Mouse (Mus musculus) testis, adult 2 months (tissue): ENCODE results near the gene Shroom3. TPM values are rescaled to one million over a fixed set of nuclear protein-coding genes. Genes with fewer than 3 reads are reported as not detected.
A peak's percentile ranks its signal among the peaks of the same experiment; 100 is the strongest.

Source experiments
- H3K27ac ChIP-seq: fragments of 200-500 bp; 2 replicates; pipeline ENCODE4 v1.5.1; 2012; ENCODE audit warnings: low read depth, low read length; ENCODE audit not compliant: control insufficient read depth, insufficient read depth
- H3K27me3 ChIP-seq: fragments of 200-500 bp; 2 replicates; pipeline ENCODE4 v1.6.1; 2012; ENCODE audit warnings: mild to moderate bottlenecking, low read length, moderate library complexity; ENCODE audit not compliant: control insufficient read depth, insufficient read depth
- H3K36me3 ChIP-seq: fragments of 200-500 bp; 2 replicates; pipeline ENCODE4 v1.6.1; 2012; ENCODE audit warnings: mild to moderate bottlenecking, low read length; ENCODE audit not compliant: control insufficient read depth, insufficient read depth
- H3K4me1 ChIP-seq: fragments of 200-500 bp; 2 replicates; pipeline ENCODE4 v1.6.1; 2012; ENCODE audit warnings: low read length; ENCODE audit not compliant: control insufficient read depth, insufficient read depth
- H3K4me3 ChIP-seq: fragments of 200-500 bp; 2 replicates; pipeline ENCODE4 v1.5.1; 2012; ENCODE audit warnings: low read depth, mild to moderate bottlenecking, low read length, moderate library complexity, mixed read lengths; ENCODE audit not compliant: control insufficient read depth
- CTCF ChIP-seq: fragments of 200-500 bp; IDR thresholded peaks from 2 replicates; pipeline ENCODE4 v1.5.1; 2012; ENCODE audit warnings: low read depth, mild to moderate bottlenecking, inconsistent platforms, low read length, moderate library complexity; ENCODE audit not compliant: control insufficient read depth, insufficient read depth, insufficient replicate concordance
- POLR2A ChIP-seq: fragments of 200-500 bp; IDR thresholded peaks from 2 replicates; pipeline ENCODE4 v1.6.1; 2012; ENCODE audit warnings: low read depth, mild to moderate bottlenecking, inconsistent platforms, low read length, moderate library complexity; ENCODE audit not compliant: control insufficient read depth
- polyA plus RNA-seq: library from polyadenylated mRNA; depleted of rRNA; stranded (reverse); fragments of >200 nt; gene quantifications from 2 replicates; pipeline ENCODE4 v1.2.3, GENCODE M21; 2012

The Shroom3 gene
- polyA plus RNA-seq, 1 experiment, result 25.6 TPM

- H3K27me3 ChIP-seq, result no peaks in the 10 kb centered on the region
- H3K36me3 ChIP-seq, result no peaks in the 10 kb centered on the region
- H3K27ac ChIP-seq, result no peak overlapping the region
- H3K4me1 ChIP-seq, result no peaks in the 10 kb centered on the region
- H3K4me3 ChIP-seq, result no peak overlapping the region
- TF ChIP-seq POLR2A (no peak), CTCF (no peak)
Measured at GRCm38 (mm10) chr5:92714886-92715285, 31.7 kb downstream of the Shroom3 start.

GRCm38 (mm10) chr5:92715319-92715718, 32.1 kb downstream of the Shroom3 start:
- no peaks in the 10 kb centered on the region for H3K27me3 ChIP-seq

GRCm38 (mm10) chr5:92715890-92716289, 32.7 kb downstream of the Shroom3 start:
- Histone ChIP-seq H3K36me3 (no peaks in the 10 kb centered on the region), H3K4me1 (no peaks in the 10 kb centered on the region), H3K27me3 (no peaks in the 10 kb centered on the region), H3K27ac (no peak overlapping the region), H3K4me3 (no peak overlapping the region)
- TF ChIP-seq CTCF (no peak), POLR2A (no peak)

More at GRCm38 (mm10) chr5:92715319-92715718, 32.1 kb downstream of the Shroom3 start:
- H3K27ac ChIP-seq, result no peak overlapping the region
- no peak overlapping the region for H3K4me3 ChIP-seq
- no peaks in the 10 kb centered on the region for H3K4me1 ChIP-seq
- H3K36me3 ChIP-seq, result no peaks in the 10 kb centered on the region
- no peak for TF ChIP-seq POLR2A
- no peak for TF ChIP-seq CTCF

- Histone ChIP-seq H3K4me1 (no peaks in the 10 kb centered on the region), H3K4me3 (no peak overlapping the region), H3K36me3 (no peaks in the 10 kb centered on the region), H3K27ac (no peak overlapping the region), H3K27me3 (no peaks in the 10 kb centered on the region)
- TF ChIP-seq CTCF, result no peak
- TF ChIP-seq POLR2A, result no peak
Measured at GRCm38 (mm10) chr5:92717666-92718360, 34.6 kb downstream of the Shroom3 start.

GRCm38 (mm10) chr5:92718856-92719255, 35.6 kb downstream of the Shroom3 start:
- Histone ChIP-seq H3K27me3 (no peaks in the 10 kb centered on the region), H3K27ac (no peak overlapping the region)

GRCm38 (mm10) chr5:92721610-92722009, 38.4 kb downstream of the Shroom3 start:
- Histone ChIP-seq H3K27me3 (no peaks in the 10 kb centered on the region), H3K36me3 (no peaks in the 10 kb centered on the region), H3K27ac (no peak overlapping the region), H3K4me1 (no peaks in the 10 kb centered on the region), H3K4me3 (no peak overlapping the region)
- no peak for TF ChIP-seq POLR2A
- TF ChIP-seq CTCF, result no peak

More at GRCm38 (mm10) chr5:92718856-92719255, 35.6 kb downstream of the Shroom3 start:
- TF ChIP-seq POLR2A (no peak), CTCF (no peak)
- Histone ChIP-seq H3K36me3 (no peaks in the 10 kb centered on the region), H3K4me1 (no peaks in the 10 kb centered on the region), H3K4me3 (no peak overlapping the region)

GRCm38 (mm10) chr5:92725935-92726334, 42.7 kb downstream of the Shroom3 start:
- no peaks in the 10 kb centered on the region for H3K36me3 ChIP-seq
- H3K27me3 ChIP-seq, result no peaks in the 10 kb centered on the region
- no peak overlapping the region for H3K4me3 ChIP-seq
- H3K4me1 ChIP-seq, result no peaks in the 10 kb centered on the region
- TF ChIP-seq CTCF, result peak; percentile 17; the same call in 1 of the 2 replicates
- no peak for TF ChIP-seq POLR2A
- no peak overlapping the region for H3K27ac ChIP-seq
